10 mouse cellular contexts compared by ENCODE assay signal in the genomic region with DNA sequence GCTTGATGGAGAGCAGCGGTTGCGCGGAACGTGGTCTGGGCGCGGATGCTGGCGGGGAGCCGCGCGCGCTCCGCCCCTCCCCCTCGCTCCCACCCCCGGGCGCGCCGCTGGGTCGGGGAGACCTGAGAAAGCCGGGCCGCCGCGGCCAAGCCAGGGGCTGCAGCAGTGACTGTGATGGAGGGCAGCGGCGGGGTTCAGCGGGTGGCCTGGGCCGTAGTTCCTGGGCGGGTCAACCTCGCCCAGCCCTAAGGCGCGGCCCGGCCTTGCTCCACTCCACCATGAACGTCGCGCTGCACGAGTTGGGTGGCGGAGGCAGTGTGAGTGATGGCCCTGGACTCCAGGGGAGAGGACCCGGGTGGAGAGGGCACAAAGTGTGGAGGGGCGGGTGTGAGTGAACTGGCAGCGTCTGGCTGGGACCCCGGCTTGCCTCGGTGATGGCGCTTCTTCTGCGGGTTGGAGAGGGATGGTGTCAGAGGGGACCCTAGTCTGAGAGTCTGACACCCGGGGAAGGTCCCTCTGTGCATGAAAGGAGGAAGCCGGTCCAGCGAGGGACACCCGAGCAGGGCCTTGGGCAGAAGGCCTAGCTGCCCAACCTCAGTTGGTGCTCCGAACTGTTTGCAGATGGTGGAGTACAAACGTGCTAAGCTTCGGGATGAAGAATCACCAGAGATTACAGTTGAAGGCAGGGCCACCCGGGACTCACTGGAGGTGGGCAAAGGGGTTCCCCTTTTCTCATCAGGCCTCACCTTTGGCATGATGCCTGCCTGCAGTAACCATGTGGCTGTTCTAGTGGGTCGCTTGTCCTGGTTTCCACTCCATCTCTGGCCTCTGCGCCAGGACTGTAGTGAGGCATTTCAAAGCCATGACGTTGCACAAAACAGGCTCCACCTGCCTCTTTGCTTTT. TPM values are rescaled to one million over a fixed set of nuclear protein-coding genes. Genes with fewer than 3 reads are reported as not detected.
DNase-seq lines count a peak whose midpoint lies in the region; ATAC-seq and TF ChIP-seq lines count a peak whose summit lies in the region.
"Had no signal": no experiment of that assay in that cellular context is flagged by ENCODE, and none has a peak within 500 bp of the region (broad histone marks: within the 10 kb centered on the region; RNA-seq: fewer than 3 reads in every experiment).

TSS of gene Ece2 (plus strand) at position 98 of the 904 bp plus-strand sequence.

- no peaks in the 10 kb centered on the region for H3K9me3 ChIP-seq in kidney, embryonic 16.5 days (ENCODE audit: low read length)
- H3K9me3 ChIP-seq in heart, postnatal 0 days (replicated peaks; ENCODE audit: control insufficient read depth, low read length) = no peaks in the 10 kb centered on the region
- H3K9me3 ChIP-seq in limb, embryonic 12.5 days = no peaks in the 10 kb centered on the region

- H3K27me3 ChIP-seq in kidney, embryonic 16.5 days (ENCODE audit: insufficient read depth, low read length) = peaks cover 16% of the 10 kb centered on the region
- H3K27me3 ChIP-seq in heart, postnatal 0 days (ENCODE audit: control insufficient read depth, insufficient read depth, low read length) = peaks cover 28% of the 10 kb centered on the region
- peaks cover 33% of the 10 kb centered on the region for H3K27me3 ChIP-seq in limb, embryonic 12.5 days

- no peaks in the 10 kb centered on the region for H3K36me3 ChIP-seq in kidney, embryonic 16.5 days (ENCODE audit: insufficient read depth, low read length)
- no peaks in the 10 kb centered on the region for H3K36me3 ChIP-seq in heart, postnatal 0 days (replicated peaks; ENCODE audit: control insufficient read depth, insufficient read depth, low read length)
- no peaks in the 10 kb centered on the region for H3K36me3 ChIP-seq in limb, embryonic 12.5 days
- H3K36me3 ChIP-seq: G1E had no signal

- H3K4me1 ChIP-seq in kidney, embryonic 16.5 days (ENCODE audit: insufficient read depth, low read length) = peaks cover 12% of the 10 kb centered on the region
- peaks cover 3% of the 10 kb centered on the region; the same call in 1 of the 2 replicates for H3K4me1 ChIP-seq in heart, postnatal 0 days (ENCODE audit: control insufficient read depth, insufficient read depth)
- peaks cover 16% of the 10 kb centered on the region; the same call in 1 of the 2 replicates for H3K4me1 ChIP-seq in limb, embryonic 12.5 days (replicated peaks)

- ATAC-seq in kidney, embryonic 16.5 days (ENCODE audit: low FRiP score, low TSS enrichment) = peak; percentile 80; the same call in 1 of the 2 replicates
- peak; percentile 64 for ATAC-seq in common myeloid progenitor, adult 5-6 weeks (replicated peaks; ENCODE audit: low read depth, poor library complexity, severe bottlenecking)
- ATAC-seq in heart, postnatal 0 days (ENCODE audit: insufficient read depth, low read depth) = no peak
- ATAC-seq in limb, embryonic 12.5 days (ENCODE audit: insufficient number of reproducible peaks, insufficient read depth, low FRiP score, low TSS enrichment, low read depth) = 0 out of 2 replicates have a peak, but pooled peaks have one; percentile 47
- no peak; the same call in 1 of the 2 replicates for ATAC-seq in erythroid progenitor cell, adult 5-6 weeks (replicated peaks; ENCODE audit: low FRiP score, poor library complexity, severe bottlenecking)

- 7% methylated on average over 54 of the region's 54 CpGs for WGBS in kidney, embryonic 16.5 days
- 10% methylated on average over 52 of the region's 54 CpGs for WGBS in heart, postnatal 0 days
- 7% methylated on average over 52 of the region's 54 CpGs for WGBS in limb, embryonic 12.5 days

- H3K27ac ChIP-seq in kidney, embryonic 16.5 days (ENCODE audit: low read length) = no peak within 1 kb of the TSS
- H3K27ac ChIP-seq in heart, postnatal 0 days (ENCODE audit: low read depth) = no peak within 1 kb of the TSS
- no peak within 1 kb of the TSS for H3K27ac ChIP-seq in limb, embryonic 12.5 days
- H3K27ac ChIP-seq: macrophage had no signal

- no peak for DNase-seq in kidney, adult 18-20 months
- peak; percentile 55 for DNase-seq in NIH3T3 (ENCODE audit: low read depth)
- DNase-seq in heart, postnatal 0 days (ENCODE audit: low spot score) = no peak
- DNase-seq in neural tube, embryonic 10.5 days (ENCODE audit: extremely low spot score, low spot score) = peak; percentile 58

- no peak for TF ChIP-seq EP300 in heart, postnatal 0 days (IDR thresholded peaks at IDR 0.05; ENCODE audit: low read depth)

- H3K4me2 ChIP-seq in kidney, embryonic 16.5 days (replicated peaks; ENCODE audit: low read depth, low read length) = peak within 1 kb of the TSS; percentile 96
- peak within 1 kb of the TSS; percentile 81 for H3K4me2 ChIP-seq in heart, postnatal 0 days (ENCODE audit: low read depth, low read length)
- peak within 1 kb of the TSS; percentile 93 for H3K4me2 ChIP-seq in limb, embryonic 12.5 days

- H3K9ac ChIP-seq in kidney, embryonic 16.5 days (replicated peaks; ENCODE audit: low read length) = peak within 1 kb of the TSS; percentile 71
- H3K9ac ChIP-seq in heart, postnatal 0 days (replicated peaks; ENCODE audit: low read depth, low read length) = no peak within 1 kb of the TSS
- H3K9ac ChIP-seq in limb, embryonic 12.5 days (replicated peaks) = peak within 1 kb of the TSS; percentile 77

- H3K4me3 ChIP-seq in kidney, embryonic 16.5 days (ENCODE audit: low read length) = peak within 1 kb of the TSS; percentile 61
- H3K4me3 ChIP-seq in heart, postnatal 0 days (ENCODE audit: low read depth, low read length) = peak within 1 kb of the TSS; percentile 52
- peak within 1 kb of the TSS; percentile 65 for H3K4me3 ChIP-seq in limb, embryonic 12.5 days (replicated peaks)

- TF ChIP-seq CTCF in heart, postnatal 0 days (IDR thresholded peaks at IDR 0.05; ENCODE audit: low read depth) = no peak

RNA-seq across cellular contexts. Expression of gene Ece2, which starts in this region (rescaled TPM):
- polyA plus RNA-seq in kidney, embryonic 16.5 days (2015; fragmentation: Nextera tagmentation; extraction: Ambion mirVana) = 3.5 and 3.6 TPM in 2 replicates
- total RNA-seq in common myeloid progenitor, adult 5-6 weeks (2017) = 0.29 TPM in 1 of 2 replicates, not detected in the other
- 0.43 and 1.5 TPM in 2 replicates for total RNA-seq in heart, postnatal 0 days (2014; rRNA removed; ENCODE audit: low replicate concordance)
- polyA plus RNA-seq in heart, postnatal 0 days (2015; fragmentation: Nextera tagmentation; extraction: Ambion mirVana) = 0.21 and 0.26 TPM in 2 replicates
- polyA plus RNA-seq in limb, embryonic 12.5 days (2016; fragmentation: Nextera tagmentation; extraction: Ambion mirVana) = 5.9 TPM in 2 replicates
- not detected in 2 replicates for total RNA-seq in erythroid progenitor cell, adult 5-6 weeks (2015; ENCODE audit: low replicate concordance)
- not detected in 2 replicates for total RNA-seq in erythroid progenitor cell, adult 5-6 weeks (2017; ENCODE audit: low replicate concordance)
- polyA plus RNA-seq: G1E had no signal

Comparison
In these comparisons a context has a peak if more than half of its experiments do, and no peak if none do; other contexts are left out.
1. Peak in ATAC-seq in common myeloid progenitor, adult 5-6 weeks; RNA of the gene not detected or under 1 TPM.
2. ATAC-seq: peak in kidney, embryonic 16.5 days (single experiment) and limb, embryonic 12.5 days (single experiment); none in heart, postnatal 0 days (single experiment) and erythroid progenitor cell, adult 5-6 weeks (single experiment).
3. DNase-seq: peak in NIH3T3 (single experiment) and neural tube, embryonic 10.5 days (single experiment); none in kidney, adult 18-20 months (single experiment) and heart, postnatal 0 days (single experiment).
4. Peak in every context shown above with its lines, with median percentiles within 50 percentile points of each other: H3K4me2 ChIP-seq and H3K4me3 ChIP-seq.